ENCODE assay signal across 14 mouse cellular contexts in the genomic region with DNA sequence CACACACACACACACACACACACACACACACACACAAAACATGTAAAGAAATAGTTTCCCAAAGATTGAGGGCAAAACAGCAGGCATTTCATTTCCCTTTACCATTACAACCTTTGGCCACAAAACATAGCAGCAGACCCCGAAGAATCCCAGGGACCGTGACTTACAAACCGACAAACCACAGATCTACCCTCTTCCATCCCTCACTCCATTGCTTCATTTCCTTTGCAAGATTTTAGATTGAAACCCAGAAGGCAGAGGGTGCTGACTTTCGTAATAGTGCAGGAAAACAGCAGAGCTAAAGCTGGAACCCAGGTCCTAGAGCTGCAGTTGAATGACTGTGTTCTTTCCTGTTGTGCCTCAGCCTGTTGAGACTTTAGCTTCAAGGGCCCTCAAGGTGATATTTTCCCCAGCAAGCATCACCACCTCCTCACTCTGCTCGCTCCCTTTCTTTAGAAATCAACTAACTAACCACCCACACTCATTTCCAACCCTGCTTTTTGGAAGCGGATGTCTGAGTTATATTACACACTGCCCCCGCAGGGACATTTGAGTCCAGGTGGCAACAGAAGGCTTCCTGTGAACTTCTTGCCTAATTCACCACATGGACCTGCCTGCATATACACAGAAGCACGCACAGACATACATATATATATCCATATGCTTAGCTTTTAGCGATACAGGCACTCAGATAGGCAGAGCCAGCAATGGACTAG.
DNase-seq lines count a peak whose midpoint lies in the region; ATAC-seq and TF ChIP-seq lines count a peak whose summit lies in the region.
"Had no signal": no experiment of that assay in that cellular context is flagged by ENCODE, and none has a peak within 500 bp of the region (broad histone marks: within the 10 kb centered on the region; RNA-seq: fewer than 3 reads in every experiment).

No protein-coding gene starts in this region.

- H3K4me3 ChIP-seq in limb, embryonic 10.5 days: no peak overlapping the region
- no peak overlapping the region for H3K4me3 ChIP-seq in liver, embryonic 11.5 days (ENCODE audit: low read depth, low read length)
- H3K4me3 ChIP-seq in lung, adult 2 months (replicated peaks; ENCODE audit: extremely low read depth, low read depth, low read length): no peak overlapping the region
- H3K4me3 ChIP-seq: erythroblast, embryonic 14.5 days; heart, embryonic 12.5 days; neural tube, embryonic 15.5 days had no signal

- H3K9me3 ChIP-seq in limb, embryonic 10.5 days (replicated peaks): no peaks in the 10 kb centered on the region
- no peaks in the 10 kb centered on the region for H3K9me3 ChIP-seq in liver, embryonic 11.5 days (ENCODE audit: control insufficient read depth, low read length)
- H3K9me3 ChIP-seq: heart, embryonic 12.5 days; neural tube, embryonic 15.5 days had no signal

- H3K36me3 ChIP-seq in limb, embryonic 10.5 days: no peaks in the 10 kb centered on the region
- H3K36me3 ChIP-seq in liver, embryonic 11.5 days (ENCODE audit: control insufficient read depth, insufficient read depth, low read length): no peaks in the 10 kb centered on the region
- H3K36me3 ChIP-seq: heart, embryonic 12.5 days; neural tube, embryonic 15.5 days had no signal

- H3K4me1 ChIP-seq in limb, embryonic 10.5 days: no peaks in the 10 kb centered on the region
- H3K4me1 ChIP-seq in liver, embryonic 11.5 days (replicated peaks; ENCODE audit: control insufficient read depth, insufficient read depth, low read length): no peaks in the 10 kb centered on the region
- no peaks in the 10 kb centered on the region for H3K4me1 ChIP-seq in lung, adult 2 months (ENCODE audit: control insufficient read depth, insufficient read depth, low read length)
- H3K4me1 ChIP-seq: heart, embryonic 12.5 days; neural tube, embryonic 15.5 days had no signal

- no peak overlapping the region for H3K27ac ChIP-seq in limb, embryonic 10.5 days
- H3K27ac ChIP-seq in liver, embryonic 11.5 days (ENCODE audit: low read depth, low read length): no peak overlapping the region
- H3K27ac ChIP-seq: neural tube, embryonic 15.5 days had no signal

- no peak for TF ChIP-seq CTCF in lung, adult 2 months (IDR thresholded peaks at IDR 0.05; ENCODE audit: insufficient read depth, low read length)

- no peak for DNase-seq in cerebellum, postnatal 4 days (ENCODE audit: low spot score in 2 of 2)
- peak; percentile 15 to 20 for DNase-seq in layer of hippocampus, postnatal 36 days
- peak; percentile 29 to 71 for DNase-seq in right cerebral cortex, postnatal 10 days (ENCODE audit: low spot score in 2 of 2)
- DNase-seq in limb, embryonic 10.5 days (ENCODE audit: low spot score): no peak
- no peak for DNase-seq in liver, embryonic 11.5 days (ENCODE audit: low spot score)
- no peak for DNase-seq in lung, adult 2 months
- DNase-seq: embryo, embryonic 11 days had no signal

- H3K4me2 ChIP-seq in liver, embryonic 11.5 days: no peak overlapping the region
- H3K4me2 ChIP-seq: heart, embryonic 12.5 days; neural tube, embryonic 15.5 days had no signal

- ATAC-seq in cerebellum, adult (ENCODE audit: insufficient number of reproducible peaks, low FRiP score, low TSS enrichment): peak; percentile 68
- ATAC-seq in common myeloid progenitor, adult 5-6 weeks (replicated peaks; ENCODE audit: low read depth, poor library complexity, severe bottlenecking): 0 out of 2 replicates have a peak, but pooled peaks have one; percentile 25
- ATAC-seq in liver, embryonic 11.5 days (replicated peaks; ENCODE audit: low FRiP score): no peak
- ATAC-seq: hindbrain, embryonic 16.5 days; lung, postnatal 0 days had no signal

- no peaks in the 10 kb centered on the region for H3K27me3 ChIP-seq in limb, embryonic 10.5 days (ENCODE audit: low read depth, poor library complexity, severe bottlenecking)
- no peaks in the 10 kb centered on the region for H3K27me3 ChIP-seq in liver, embryonic 11.5 days (replicated peaks; ENCODE audit: control insufficient read depth, insufficient read depth, low read length)
- H3K27me3 ChIP-seq: heart, embryonic 12.5 days; neural tube, embryonic 15.5 days had no signal

- H3K9ac ChIP-seq in liver, embryonic 11.5 days (ENCODE audit: low read depth, low read length): no peak overlapping the region
- H3K9ac ChIP-seq: heart, embryonic 12.5 days; neural tube, embryonic 15.5 days had no signal

- no peak for TF ChIP-seq POLR2A in lung, adult 2 months (IDR thresholded peaks at IDR 0.05; ENCODE audit: borderline replicate concordance, extremely low read depth, low read depth, low read length)

- 89% methylated on average over 9 of the region's 9 CpGs for WGBS in limb, embryonic 10.5 days
- WGBS in liver, embryonic 11.5 days: 74% methylated on average over 9 of the region's 9 CpGs
- WGBS in lung, adult 2 months: 82% methylated on average over 9 of the region's 9 CpGs

Comparison
In these comparisons a context has a peak if more than half of its experiments do, and no peak if none do; other contexts are left out.
1. DNase-seq: peak in layer of hippocampus, postnatal 36 days (2 of 2) and right cerebral cortex, postnatal 10 days (2 of 2); none in cerebellum, postnatal 4 days (0 of 2), limb, embryonic 10.5 days (single experiment), liver, embryonic 11.5 days (single experiment) and lung, adult 2 months (single experiment).